Mouse (Mus musculus): ENCODE measurements at regions not wholly inside any gene's neighbourhood (a gene's known extent, or its start where the extent isn't known, plus 50 kb on each side); places are given as distances from the start of the nearest gene placed in this dataset.
A peak's percentile ranks its signal among the peaks of the same experiment; 100 is the strongest.

DNA sequence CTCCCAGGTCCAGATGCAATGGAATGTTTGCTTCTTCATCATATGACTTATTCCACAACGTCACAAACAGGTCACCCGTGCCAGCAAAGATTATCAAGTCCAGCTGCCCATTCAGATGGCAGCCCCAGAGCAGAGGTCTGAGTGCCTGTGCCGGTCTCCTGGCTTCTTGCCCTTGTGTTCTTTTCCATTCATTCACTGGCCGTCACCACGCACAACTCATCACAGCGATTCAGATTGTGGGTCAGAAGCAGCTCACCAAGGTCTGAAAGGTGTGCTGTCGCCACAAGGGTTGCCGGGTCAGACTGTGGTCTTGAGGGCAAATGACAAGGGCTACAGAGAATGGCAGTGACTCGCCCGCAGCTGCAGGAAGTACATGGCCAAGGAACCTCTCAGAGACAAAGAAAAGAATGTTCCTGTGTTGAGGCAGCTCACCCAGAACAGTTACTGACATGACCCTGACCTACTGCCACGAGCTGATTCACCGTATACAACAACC lies 141.3 kb upstream of the Klf14 start:
- intact Hi-C loops (cut with DNase I): no loop called here
- no peak for DNase-seq

DNA sequence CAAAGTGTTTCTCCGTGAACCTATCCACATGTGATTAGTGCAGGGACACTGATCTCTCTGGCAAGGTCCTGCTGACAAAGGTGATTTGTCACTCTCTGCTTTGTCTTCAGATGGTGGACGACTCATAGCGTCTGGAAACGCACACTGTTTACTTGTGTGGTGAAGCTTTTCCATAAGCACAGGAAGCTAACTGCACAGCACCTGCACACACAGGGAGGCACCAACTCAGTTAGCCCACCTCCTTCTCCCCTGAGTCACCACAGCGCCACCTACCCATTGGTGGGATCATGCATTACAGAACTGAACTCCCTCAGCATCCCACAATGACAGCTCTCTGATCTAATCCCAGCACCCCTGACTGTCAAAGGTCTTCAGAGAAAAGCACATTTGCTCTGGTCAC lies 141.9 kb upstream of the Klf14 start:
- DNase-seq: no peak
- intact Hi-C loops (cut with DNase I): no loop called here

- intact Hi-C loops (cut with DNase I): no loop called here
- no peak for DNase-seq
Measured at GRCm38 (mm10) chr6:31106144-31106836, 147.4 kb upstream of the Klf14 start.

DNA sequence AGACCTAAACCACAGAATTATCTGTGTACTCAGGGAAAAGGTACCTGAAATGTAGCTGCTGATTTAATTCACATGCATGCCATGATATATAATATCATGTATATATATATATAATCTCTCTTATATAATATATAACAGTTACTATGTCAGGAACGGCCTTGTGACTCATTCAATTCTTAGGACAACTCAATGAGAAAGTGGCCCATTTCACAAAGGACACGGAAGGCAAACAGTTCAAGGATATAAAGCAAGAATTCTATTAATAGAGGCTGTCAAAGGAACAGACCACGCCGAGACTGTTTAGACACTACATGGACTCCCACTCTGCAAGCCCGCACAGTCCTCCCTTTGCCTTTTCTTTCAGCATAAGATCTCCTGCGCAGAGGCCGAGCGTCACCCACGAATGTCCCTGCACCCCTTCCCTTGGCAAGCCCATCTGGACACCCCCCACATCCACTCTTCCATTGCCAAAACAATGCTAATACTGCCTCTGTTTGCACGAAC lies 148.0 kb upstream of the Klf14 start:
- DNase-seq: no peak
- intact Hi-C loops (cut with DNase I): no loop called here

DNA sequence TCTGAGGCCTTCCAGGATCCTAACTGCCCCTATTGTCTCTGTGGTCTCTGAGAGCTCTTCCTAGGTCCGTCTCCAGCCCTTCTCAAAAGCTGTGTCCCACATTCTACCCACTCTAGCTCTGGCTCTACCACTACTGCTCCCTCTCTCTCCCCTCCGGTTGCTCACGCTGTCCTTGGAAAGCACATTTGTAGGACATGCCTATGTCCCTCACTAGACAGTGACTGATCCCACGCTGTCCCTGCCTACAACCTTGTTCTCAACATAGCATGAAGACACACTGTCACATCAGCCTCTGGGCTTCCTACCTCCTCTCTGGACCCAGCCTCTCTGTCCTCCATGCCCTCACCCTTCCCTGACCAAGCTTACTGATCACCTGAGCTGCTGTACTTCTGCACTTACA lies 148.5 kb upstream of the Klf14 start:
- no peak for DNase-seq
- intact Hi-C loops (cut with DNase I): no loop called here

GRCm38 (mm10) chr6:31107916-31108685 lies 149.2 kb upstream of the Klf14 start:
- intact Hi-C loops (cut with DNase I): no loop called here

GRCm38 (mm10) chr6:31109604-31110003 lies 150.7 kb upstream of the Klf14 start:
- DNase-seq: no peak
- intact Hi-C loops (cut with DNase I): no loop called here

More at GRCm38 (mm10) chr6:31107916-31108685, 149.2 kb upstream of the Klf14 start:
- DNase-seq: no peak

DNA sequence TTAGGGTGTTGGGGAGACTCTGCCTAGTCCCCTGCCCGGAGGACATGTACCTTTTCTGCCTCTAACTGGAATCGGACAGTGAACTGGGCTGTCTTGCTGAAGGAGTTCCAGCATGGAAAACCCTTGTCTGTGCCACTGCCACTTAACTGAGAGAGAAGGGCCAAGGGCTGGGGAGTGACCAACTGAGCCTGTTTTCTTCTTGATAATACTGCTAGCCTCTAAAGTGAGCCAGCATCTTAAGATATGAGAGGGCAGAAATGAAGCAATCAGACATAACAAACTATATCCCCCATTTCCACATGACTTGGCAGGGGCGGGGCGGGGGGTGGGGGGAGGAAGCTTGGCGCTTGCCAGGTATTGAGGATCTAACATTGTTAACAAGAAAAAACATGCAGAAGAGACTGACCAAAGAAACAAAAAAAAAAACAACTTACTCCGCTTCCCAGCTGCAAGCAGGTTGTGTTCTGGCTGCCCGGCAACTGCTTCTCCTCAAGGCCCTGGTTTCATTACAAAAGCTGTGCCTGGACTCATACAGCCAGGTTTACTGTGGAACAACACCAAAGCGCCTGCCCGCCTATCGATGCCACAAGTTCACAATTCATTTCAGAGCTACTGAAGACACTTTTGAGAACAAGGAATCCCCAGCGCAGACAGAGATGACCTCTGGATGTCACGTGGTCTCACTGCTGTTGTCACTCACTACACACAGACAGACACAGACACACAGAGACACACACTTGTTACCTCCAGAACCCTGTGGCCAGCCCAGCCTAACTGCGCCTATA lies 153.6 kb upstream of the Klf14 start:
- intact Hi-C loops (cut with DNase I): no loop called here
- DNase-seq: no peak

GRCm38 (mm10) chr6:31113558-31114326 lies 154.9 kb upstream of the Klf14 start:
- peak in 1 of 2 experiments; percentile 42 for DNase-seq
- intact Hi-C loops (cut with DNase I): no loop called here

- no peak for DNase-seq
- intact Hi-C loops (cut with DNase I): no loop called here
Measured at GRCm38 (mm10) chr6:31114336-31115335, 155.8 kb upstream of the Klf14 start.

- DNase-seq: no peak
- intact Hi-C loops (cut with DNase I): no loop called here
Measured at GRCm38 (mm10) chr6:31115566-31115965, 156.7 kb upstream of the Klf14 start.

GRCm38 (mm10) chr6:31116365-31116764 lies 157.5 kb upstream of the Klf14 start:
- DNase-seq: no peak
- intact Hi-C loops (cut with DNase I): no loop called here

GRCm38 (mm10) chr6:31117666-31118065 lies 158.8 kb upstream of the Klf14 start:
- no peak for DNase-seq
- intact Hi-C loops (cut with DNase I): no loop called here

- DNase-seq: no peak
Measured at GRCm38 (mm10) chr6:31121008-31121407, 162.1 kb upstream of the Klf14 start.

DNA sequence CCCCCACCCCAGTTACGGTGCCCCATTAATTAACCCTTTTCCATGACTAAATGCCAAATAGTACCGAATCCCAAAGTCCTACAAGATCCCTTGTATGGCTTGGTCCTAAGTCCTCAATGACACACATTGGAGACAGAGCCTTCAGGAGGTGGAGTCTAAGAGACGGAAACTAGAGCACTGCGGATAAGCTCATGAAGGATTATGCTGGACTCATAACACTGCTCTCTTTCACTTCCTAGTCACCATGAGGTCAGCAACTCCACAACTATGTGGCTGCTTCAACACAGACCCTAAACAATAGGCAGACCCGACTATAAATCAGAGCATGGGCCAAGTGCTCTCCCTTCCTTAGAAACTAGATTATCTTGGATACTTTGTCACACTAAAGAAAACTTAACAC lies 164.0 kb upstream of the Klf14 start:
- DNase-seq: no peak
- intact Hi-C loops (cut with DNase I): no loop called here

More at GRCm38 (mm10) chr6:31121008-31121407, 162.1 kb upstream of the Klf14 start:
- intact Hi-C loops (cut with DNase I): no loop called here

DNA sequence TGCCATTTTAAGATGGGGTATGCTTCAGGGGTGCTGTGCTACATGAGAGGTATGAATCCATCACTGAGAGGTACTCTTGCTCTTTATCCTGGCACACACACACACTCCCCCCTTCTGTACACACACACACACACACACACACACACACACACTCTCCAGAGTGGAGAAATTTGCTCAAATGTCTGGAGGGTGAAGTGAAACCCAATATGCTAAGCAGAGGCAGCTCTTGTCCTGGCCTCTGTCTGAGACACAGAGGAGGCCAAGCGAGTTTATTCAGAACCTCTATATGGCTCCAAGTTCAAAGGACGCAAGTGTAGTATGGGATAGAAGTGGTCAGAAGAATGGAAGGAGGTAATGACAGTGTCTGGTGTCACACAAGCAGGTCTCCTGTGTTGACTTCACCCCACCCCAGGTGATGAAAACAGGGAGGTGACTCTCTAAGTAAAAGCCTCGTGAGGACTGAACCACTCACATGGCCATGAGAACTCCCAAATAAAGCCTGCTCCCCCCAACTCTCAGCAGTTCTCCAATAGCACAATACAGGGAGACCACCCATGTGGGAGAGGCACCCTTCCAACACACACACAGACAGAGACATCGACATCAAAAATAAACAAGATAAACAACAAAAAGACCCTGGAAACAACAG lies 164.6 kb upstream of the Klf14 start:
- no peak for DNase-seq
- intact Hi-C loops (cut with DNase I): no loop called here

DNA sequence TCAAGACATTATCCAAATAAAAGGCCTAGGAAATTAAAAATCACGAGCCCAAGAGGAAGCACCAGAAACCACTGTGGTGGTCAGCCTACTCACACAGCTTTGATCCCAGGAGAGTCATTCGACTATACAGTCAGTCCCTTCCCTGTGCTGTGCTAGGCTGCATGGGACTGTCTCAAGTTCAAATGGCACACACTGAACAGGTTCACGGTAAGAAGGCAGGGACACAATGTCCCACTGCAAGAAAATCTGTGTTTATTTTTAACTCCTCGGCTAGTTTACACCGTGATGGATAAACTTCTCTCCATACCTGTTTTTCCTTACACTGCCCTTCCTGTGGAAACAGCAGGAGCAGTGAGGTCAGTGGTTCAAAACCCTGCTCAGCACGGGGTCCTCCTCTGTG lies 165.2 kb upstream of the Klf14 start:
- intact Hi-C loops (cut with DNase I): no loop called here
- DNase-seq: no peak

DNA sequence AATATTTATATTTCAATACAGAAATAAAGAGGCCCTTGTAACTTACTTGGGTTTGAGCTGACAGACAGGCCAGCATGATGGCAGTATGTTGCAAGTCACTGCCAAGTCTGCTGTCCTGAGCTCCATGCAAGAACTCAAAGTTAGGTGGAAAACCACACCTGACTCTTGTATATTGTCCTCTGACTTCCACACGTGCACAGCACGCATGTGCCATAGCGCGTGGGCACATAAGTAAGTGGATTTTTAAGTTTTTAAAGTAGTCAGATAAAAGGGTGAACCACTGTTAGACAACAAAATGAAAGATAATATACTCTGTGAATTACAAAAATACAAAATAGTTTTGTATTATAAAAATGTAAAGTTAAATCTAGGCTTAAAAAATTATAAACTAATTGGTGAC lies 166.0 kb upstream of the Klf14 start:
- DNase-seq: no peak
- intact Hi-C loops (cut with DNase I): loop anchor here (5.0 kb wide), 1 partner anchor 42 kb away; no protein-coding TSS in a partner anchor

Data from heart, postnatal 14 days (tissue).